Mouse (Mus musculus) MEL (cell line): Measurements from ENCODE around the gene Ccdc141. TPM values are rescaled to one million over a fixed set of nuclear protein-coding genes. Genes with fewer than 3 reads are reported as not detected.

Experiments
- DNase-seq: peaks from one replicate; pipeline ENCODE4 v3.0.0; 2011; ENCODE audit warnings: low read depth, low spot score
- H3K27ac ChIP-seq: 2 replicates; pipeline ENCODE4 v1.5.1; 2012; ENCODE audit warnings: low read depth, mild to moderate bottlenecking, control low read depth, low read length, moderate library complexity; ENCODE audit not compliant: control insufficient read depth
- H3K27me3 ChIP-seq, 2 experiments: fragments of 150-350 bp in 1 of 2; sonication (generic) in 1 of 2; 2 replicates each; pipeline ENCODE4 v1.6.1; 2012; ENCODE audit warnings: low read length in 2 of 2, mild to moderate bottlenecking in 2 of 2, improper control_type of control experiment in 1 of 2, moderate library complexity in 1 of 2; ENCODE audit not compliant: insufficient read depth in 2 of 2, control insufficient read depth in 1 of 2
- H3K36me3 ChIP-seq, 2 experiments: 2 replicates each; pipeline ENCODE4 v1.6.1; 2012 to 2014; ENCODE audit warnings: low read length in 2 of 2, improper control_type of control experiment in 1 of 2, inconsistent platforms in 1 of 2, mild to moderate bottlenecking in 1 of 2; ENCODE audit not compliant: insufficient read depth in 2 of 2, control insufficient read depth in 1 of 2
- H3K4me1 ChIP-seq, 2 experiments: fragments of 150-350 bp in 1 of 2; sonication (generic) in 1 of 2; 2 replicates each; pipeline ENCODE4 v1.6.1; 2012; ENCODE audit warnings: low read length in 2 of 2, improper control_type of control experiment in 1 of 2, mild to moderate bottlenecking in 1 of 2; ENCODE audit not compliant: insufficient read depth in 2 of 2, control insufficient read depth in 1 of 2
- H3K4me3 ChIP-seq, 2 experiments: fragments of 150-350 bp in 1 of 2; sonication (generic) in 1 of 2; 2 replicates each; pipeline ENCODE4 v1.5.1; 2012; ENCODE audit warnings: low read depth in 2 of 2, low read length in 2 of 2, mild to moderate bottlenecking in 2 of 2, moderate library complexity in 2 of 2, control low read depth in 1 of 2, improper control_type of control experiment in 1 of 2; ENCODE audit not compliant: control insufficient read depth in 1 of 2, insufficient read depth in 1 of 2
- H3K79me2 ChIP-seq: 2 replicates; pipeline ENCODE4 v1.6.1; 2012; ENCODE audit warnings: mild to moderate bottlenecking, low read length, moderate library complexity; ENCODE audit not compliant: control insufficient read depth, poor library complexity, insufficient read depth
- H3K9ac ChIP-seq: 2 replicates; pipeline ENCODE4 v1.6.1; 2012; ENCODE audit warnings: low read depth, mild to moderate bottlenecking, control low read depth, low read length, moderate library complexity; ENCODE audit not compliant: control insufficient read depth, poor library complexity, severe bottlenecking
- H3K9me3 ChIP-seq: fragments of 150-350 bp; sonication (generic); replicated peaks from 2 replicates; pipeline ENCODE4 v1.6.1; 2012; ENCODE audit warnings: mild to moderate bottlenecking, low read length, improper control_type of control experiment, moderate library complexity; ENCODE audit not compliant: insufficient read depth
- E2F4 ChIP-seq: IDR thresholded peaks from 2 replicates; pipeline ENCODE4 v1.6.1; 2011; ENCODE audit warnings: low read depth, low read length, improper control_type of control experiment, borderline replicate concordance
- ELF1 ChIP-seq: IDR thresholded peaks from 2 replicates; pipeline ENCODE4 v1.6.1; 2014; ENCODE audit warnings: low read depth, mild to moderate bottlenecking, inconsistent platforms, low read length, improper control_type of control experiment, moderate library complexity
- EP300 ChIP-seq, 2 experiments: IDR thresholded peaks; 2 replicates each; pipeline ENCODE4 v1.6.1; 2011; ENCODE audit warnings: improper control_type of control experiment in 2 of 2, low read length in 2 of 2, low read depth in 1 of 2, mild to moderate bottlenecking in 1 of 2
- GABPA ChIP-seq: IDR thresholded peaks from 2 replicates; pipeline ENCODE4 v1.6.1; 2012; ENCODE audit warnings: low read depth, mild to moderate bottlenecking, inconsistent platforms, low read length, improper control_type of control experiment, moderate library complexity
- GATA1 ChIP-seq: IDR thresholded peaks from 2 replicates; pipeline ENCODE4 v1.6.1; 2011; ENCODE audit warnings: low read depth, low read length, improper control_type of control experiment
- JUND ChIP-seq: IDR thresholded peaks from 2 replicates; pipeline ENCODE4 v1.6.1; 2011; ENCODE audit warnings: low read depth, mild to moderate bottlenecking, improper control_type of control experiment, low read length
- MAFK ChIP-seq: IDR thresholded peaks from 2 replicates; pipeline ENCODE4 v1.6.1; 2011; ENCODE audit warnings: low read depth, mild to moderate bottlenecking, low read length, improper control_type of control experiment, borderline replicate concordance
- MAZ ChIP-seq: IDR thresholded peaks from 2 replicates; pipeline ENCODE4 v1.6.1; 2012; ENCODE audit warnings: low read depth, mild to moderate bottlenecking, inconsistent platforms, low read length, improper control_type of control experiment
- MXI1 ChIP-seq: IDR thresholded peaks from 2 replicates; pipeline ENCODE4 v1.6.1; 2011; ENCODE audit warnings: mild to moderate bottlenecking, low read depth, low read length, improper control_type of control experiment
- MYB ChIP-seq: IDR thresholded peaks from 2 replicates; pipeline ENCODE4 v1.6.1; 2011; ENCODE audit warnings: mild to moderate bottlenecking, low read depth, low read length, improper control_type of control experiment
- POLR2AphosphoS5 ChIP-seq: IDR thresholded peaks from 2 replicates; pipeline ENCODE4 v1.6.1; 2012; ENCODE audit warnings: low read depth, borderline replicate concordance, mild to moderate bottlenecking, inconsistent platforms, low read length, moderate library complexity, mixed read lengths
- RCOR1 ChIP-seq: IDR thresholded peaks from 2 replicates; pipeline ENCODE4 v1.6.1; 2012; ENCODE audit warnings: low read depth, mild to moderate bottlenecking, inconsistent platforms, low read length, improper control_type of control experiment
- TAL1 ChIP-seq: IDR thresholded peaks from 2 replicates; pipeline ENCODE4 v1.6.1; 2012; ENCODE audit warnings: mild to moderate bottlenecking, inconsistent platforms, low read length, moderate library complexity, mixed read lengths
- TCF12 ChIP-seq: IDR thresholded peaks from 2 replicates; pipeline ENCODE4 v1.6.1; 2014; ENCODE audit warnings: low read depth, mild to moderate bottlenecking, inconsistent platforms, low read length, improper control_type of control experiment, moderate library complexity
- UBTF ChIP-seq: IDR thresholded peaks from 2 replicates; pipeline ENCODE4 v1.6.1; 2012; ENCODE audit warnings: low read depth, mild to moderate bottlenecking, inconsistent platforms, low read length, improper control_type of control experiment, moderate library complexity, borderline replicate concordance; ENCODE audit not compliant: insufficient read depth
- USF1 ChIP-seq: IDR thresholded peaks from 2 replicates; pipeline ENCODE4 v1.6.1; 2014; ENCODE audit warnings: low read depth, mild to moderate bottlenecking, inconsistent platforms, low read length, improper control_type of control experiment, moderate library complexity
- polyA plus RNA-seq, 2 experiments: library from polyadenylated mRNA; stranded (reverse) in 1 of 2; unstranded in 1 of 2; fragments of >175 nt in 1 of 2; fragments of >200 nt in 1 of 2; gene quantifications; 2 replicates each; pipeline versions ENCODE4 v1.2.1 to v1.2.4; 2012; ENCODE audit warnings: low replicate concordance in 2 of 2, low read depth in 1 of 2; ENCODE audit not compliant: insufficient read length in 2 of 2, insufficient read depth in 1 of 2, missing spikeins in 1 of 2
- total RNA-seq: library from RNA; depleted of rRNA; stranded (reverse); fragments of 300-350 nt; gene quantifications from 2 replicates; pipeline ENCODE4 v1.2.3, GENCODE M21; 2012

Gene Ccdc141
- total and polyA plus RNA-seq, 3 experiments, result 0.54 to 1.1 TPM; not detected in 1

- no peaks in the 10 kb centered on the region for H3K27me3 ChIP-seq
- H3K79me2 ChIP-seq, result no peaks in the 10 kb centered on the region
- no peak overlapping the region for H3K27ac ChIP-seq
- DNase-seq, result no peak
- no peaks in the 10 kb centered on the region for H3K9me3 ChIP-seq
- no peaks in the 10 kb centered on the region for H3K4me1 ChIP-seq
- H3K4me3 ChIP-seq, result no peak overlapping the region
- TF ChIP-seq E2F4 (no peak), MAFK (no peak), MAZ (no peak), JUND (no peak), GABPA (no peak), POLR2AphosphoS5 (no peak), ELF1 (no peak), RCOR1 (no peak), EP300 (IDR thresholded peaks at IDR 0.05; ENCODE audit: low read depth in 1 of 2, low read length in 2 of 2) (no peak), USF1 (no peak)
- H3K9ac ChIP-seq, result no peak overlapping the region
- no peaks in the 10 kb centered on the region for H3K36me3 ChIP-seq
Observed at GRCm38 (mm10) chr2:77143536-77143935, 26.9 kb downstream of the Ccdc141 start.

- H3K4me3 ChIP-seq, result no peak overlapping the region
- H3K9ac ChIP-seq, result no peak overlapping the region
- H3K36me3 ChIP-seq, result no peaks in the 10 kb centered on the region
- H3K27ac ChIP-seq, result no peak overlapping the region
- no peaks in the 10 kb centered on the region for H3K27me3 ChIP-seq
- peak; percentile 24 for DNase-seq
- H3K9me3 ChIP-seq, result no peaks in the 10 kb centered on the region
- no peaks in the 10 kb centered on the region for H3K4me1 ChIP-seq
- no peaks in the 10 kb centered on the region for H3K79me2 ChIP-seq
- TF ChIP-seq MXI1, result no peak
- no peak for TF ChIP-seq USF1
- peak; percentile 83 for TF ChIP-seq GATA1
- TF ChIP-seq EP300 (IDR thresholded peaks at IDR 0.05; ENCODE audit: low read depth in 1 of 2, low read length in 2 of 2), result peak; percentile 46 to 61
- peak; percentile 85 for TF ChIP-seq RCOR1
- TF ChIP-seq UBTF, result no peak
- peak; percentile 15 for TF ChIP-seq TAL1
- peak; percentile 26; the same call in 1 of the 2 replicates for TF ChIP-seq TCF12
- no peak for TF ChIP-seq MYB
Observed at GRCm38 (mm10) chr2:77138879-77139278, 31.6 kb downstream of the Ccdc141 start.
